Mouse (Mus musculus): ENCODE measurements around the gene Grm8.

The Grm8 gene

DNA sequence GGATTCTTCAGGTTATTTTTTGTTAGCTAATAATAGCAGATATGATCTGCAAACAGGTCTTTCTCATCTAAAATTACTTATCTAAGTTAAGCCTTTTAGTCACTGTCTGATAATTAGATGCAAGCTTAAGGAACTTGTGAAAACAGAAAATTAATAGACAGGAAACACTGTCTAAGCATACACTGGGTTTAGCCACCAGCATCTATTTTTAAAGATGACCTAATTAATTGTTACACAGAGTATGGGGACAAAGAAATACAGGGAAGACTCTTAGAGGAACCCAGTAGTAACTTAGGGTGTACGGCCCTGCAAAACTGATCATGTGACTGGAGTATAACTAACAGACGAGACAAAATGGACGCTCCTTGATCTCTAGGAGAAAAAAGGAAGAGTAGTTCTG, 92.6 kb downstream of the Grm8 start:
- DNase-seq (ENCODE audit: low read depth, low spot score) = no peak

DNA sequence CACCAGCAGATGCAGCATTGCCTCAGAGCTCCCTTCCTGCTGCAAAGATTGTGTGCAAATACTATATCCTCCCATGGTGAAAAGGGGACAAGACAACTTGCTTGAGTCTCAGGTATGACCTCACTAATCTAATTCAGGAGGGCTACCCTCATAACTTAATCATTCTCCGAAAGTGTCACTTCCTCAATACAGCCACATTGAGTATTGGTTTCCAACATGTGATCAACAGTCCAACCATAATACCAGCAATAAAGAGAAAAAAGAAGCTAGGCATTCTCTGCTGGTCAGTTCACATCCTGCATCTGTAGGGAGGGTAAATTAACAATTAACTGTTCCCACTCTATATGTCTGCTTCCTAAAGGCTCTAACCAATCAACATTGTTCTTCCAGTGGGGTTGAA, 94.2 kb downstream of the Grm8 start:
- no peak for DNase-seq (ENCODE audit: low read depth, low spot score)

GRCm38 (mm10) chr6:28032006-28032405, 103.0 kb downstream of the Grm8 start:
- DNase-seq (ENCODE audit: low read depth, low spot score) = no peak

DNA sequence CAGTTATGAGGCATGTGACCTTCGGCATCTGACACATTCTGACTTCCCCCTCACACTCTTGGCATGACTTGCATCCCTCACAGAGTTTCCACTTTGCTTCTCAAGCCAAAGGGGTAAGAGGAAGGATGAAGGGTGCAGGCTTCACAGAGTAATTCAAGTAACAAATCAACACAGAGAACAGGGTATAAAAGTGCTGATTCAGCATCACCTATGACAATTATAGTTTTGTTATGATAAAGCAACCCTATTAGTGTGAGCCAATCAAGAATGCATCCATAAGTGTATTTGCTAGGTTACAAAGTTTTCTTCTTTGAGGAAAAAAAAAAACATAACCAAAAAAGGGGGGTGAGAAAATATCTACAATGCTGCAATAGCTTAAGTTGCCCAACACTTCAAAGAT, 117.3 kb downstream of the Grm8 start:
- no peak for DNase-seq (ENCODE audit: low read depth, low spot score)

DNA sequence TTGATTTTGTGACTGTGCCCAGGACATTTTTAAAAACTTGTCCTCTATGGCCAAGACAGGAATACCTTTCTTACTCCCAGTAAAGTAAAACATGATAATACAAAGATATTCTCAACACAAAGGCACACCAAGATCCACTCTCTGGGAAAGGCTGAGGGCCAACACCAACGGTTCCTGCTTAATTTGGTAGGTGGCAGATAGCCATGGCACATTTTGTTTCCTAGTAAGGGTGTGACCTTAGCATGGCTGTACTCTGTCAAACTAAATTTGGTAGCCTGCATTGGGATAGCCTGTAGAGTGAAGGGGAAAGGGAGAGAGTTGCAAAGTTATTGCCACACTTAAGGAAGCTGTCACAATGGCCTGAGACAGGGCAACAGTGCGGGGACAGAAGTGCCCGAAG, 128.0 kb downstream of the Grm8 start:
- DNase-seq (ENCODE audit: low read depth, low spot score) = no peak

GRCm38 (mm10) chr6:27997250-27997649, 137.7 kb downstream of the Grm8 start:
- DNase-seq (ENCODE audit: low read depth, low spot score) = no peak

DNA sequence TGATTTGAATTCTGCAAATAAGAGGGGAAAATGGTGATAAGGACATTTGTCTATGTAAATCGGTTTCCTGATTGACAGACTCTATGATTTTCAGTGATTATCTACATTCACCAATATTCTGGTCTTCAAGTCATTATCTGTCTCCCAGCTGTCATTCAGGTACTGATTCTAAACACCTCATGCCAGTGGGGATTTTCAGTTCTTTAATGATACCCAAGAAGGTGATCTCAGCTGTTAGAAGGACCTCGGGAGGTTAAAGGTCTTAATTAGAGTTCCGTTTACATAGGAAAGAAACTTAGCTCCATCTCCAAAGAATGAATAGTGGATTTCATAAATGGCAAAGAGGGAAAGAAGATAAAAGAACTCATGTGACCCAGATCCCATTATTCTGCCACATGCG, 143.7 kb downstream of the Grm8 start:
- no peak for DNase-seq (ENCODE audit: low read depth, low spot score)

GRCm38 (mm10) chr6:27982598-27982997, 152.4 kb downstream of the Grm8 start:
- DNase-seq (ENCODE audit: low read depth, low spot score) = no peak

- DNase-seq (ENCODE audit: low read depth, low spot score) = no peak
Measured at GRCm38 (mm10) chr6:27982021-27982420, 153.0 kb downstream of the Grm8 start.

DNA sequence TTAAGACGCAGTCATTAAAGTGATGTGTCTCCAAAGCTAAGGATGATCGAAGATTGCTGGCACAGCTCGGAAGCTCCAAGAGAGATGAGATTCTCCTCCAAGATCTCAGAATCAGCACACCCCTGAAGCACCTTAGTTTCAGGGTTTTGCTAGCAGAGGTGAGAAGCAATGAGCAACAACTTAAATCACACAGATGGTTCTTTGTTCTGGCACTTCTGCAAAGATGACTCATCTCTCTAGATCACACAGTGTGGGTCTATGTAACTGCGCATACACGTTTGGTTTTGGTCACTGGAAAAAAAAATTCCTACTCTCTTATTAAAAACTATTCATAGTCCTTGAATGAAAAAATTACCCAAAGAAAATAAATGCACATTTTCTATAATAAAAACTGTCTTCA, 157.6 kb downstream of the Grm8 start:
- DNase-seq (ENCODE audit: low read depth, low spot score) = no peak

- no peak for DNase-seq (ENCODE audit: low read depth, low spot score)
Measured at GRCm38 (mm10) chr6:27968859-27969258, 166.1 kb downstream of the Grm8 start.

- DNase-seq (ENCODE audit: low read depth, low spot score) = no peak
Measured at GRCm38 (mm10) chr6:27967037-27967436, 167.9 kb downstream of the Grm8 start.

GRCm38 (mm10) chr6:27965237-27965636, 169.7 kb downstream of the Grm8 start:
- no peak for DNase-seq (ENCODE audit: low read depth, low spot score)

DNA sequence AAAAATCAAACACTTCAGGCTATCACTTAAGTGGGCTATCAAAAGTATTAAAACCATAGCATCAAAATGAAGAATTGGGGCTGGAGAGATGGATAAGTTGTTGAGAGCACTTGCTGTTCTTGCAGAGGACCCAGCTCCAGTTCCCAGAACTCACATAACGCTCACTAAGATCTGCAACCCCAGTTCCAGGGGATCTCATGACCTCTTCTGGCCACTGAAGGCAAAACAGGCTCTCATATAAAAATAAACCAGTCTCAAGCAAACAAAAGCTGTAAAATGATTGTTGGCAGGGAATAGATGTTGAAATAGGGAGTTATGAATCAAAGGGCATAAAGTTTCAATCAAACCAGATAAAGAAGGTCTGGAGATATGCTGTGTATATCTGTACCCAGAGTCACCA, 171.1 kb downstream of the Grm8 start:
- DNase-seq (ENCODE audit: low read depth, low spot score) = no peak

GRCm38 (mm10) chr6:27956278-27956857, 178.6 kb downstream of the Grm8 start:
- no peak for DNase-seq (ENCODE audit: low read depth, low spot score)

DNA sequence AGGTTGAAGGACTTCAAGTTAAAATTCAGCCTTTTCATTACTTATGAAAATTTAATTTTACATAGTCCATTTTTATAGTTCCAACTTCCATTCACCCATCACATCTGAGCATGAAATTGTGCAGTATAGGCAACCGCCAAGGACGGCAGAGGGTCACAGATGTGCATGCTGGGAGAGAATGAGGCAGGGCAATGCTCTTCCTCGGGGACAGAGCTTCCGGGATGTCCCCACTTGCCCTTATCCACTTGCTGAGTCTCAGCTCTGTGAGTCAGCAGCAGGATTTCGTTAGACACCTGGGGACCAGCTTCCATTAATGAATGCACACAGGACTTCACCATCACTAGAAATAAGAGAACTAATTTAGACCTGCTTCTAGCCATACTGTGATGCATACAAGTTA, 183.5 kb downstream of the Grm8 start:
- DNase-seq (ENCODE audit: low read depth, low spot score) = no peak

DNA sequence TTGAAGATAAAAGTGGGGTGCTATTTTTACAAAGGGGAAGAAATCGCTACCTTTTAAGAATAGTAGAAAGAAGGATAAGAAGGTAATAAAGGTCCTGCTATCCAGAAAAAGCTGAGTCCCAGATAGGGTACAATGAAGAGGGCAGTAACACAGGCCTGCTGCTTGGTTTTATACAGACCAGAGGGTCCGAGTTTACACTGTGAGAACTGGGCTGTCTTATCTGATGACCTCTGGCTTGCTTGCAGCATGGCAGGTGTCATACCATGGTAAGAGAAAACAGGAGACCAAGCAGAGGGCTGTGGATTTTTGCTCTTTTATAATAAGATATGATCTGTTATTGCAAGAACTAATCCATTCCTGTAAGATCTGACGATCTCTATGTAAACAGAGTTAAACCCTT, 206.9 kb downstream of the Grm8 start:
- DNase-seq (ENCODE audit: low read depth, low spot score) = no peak

DNA sequence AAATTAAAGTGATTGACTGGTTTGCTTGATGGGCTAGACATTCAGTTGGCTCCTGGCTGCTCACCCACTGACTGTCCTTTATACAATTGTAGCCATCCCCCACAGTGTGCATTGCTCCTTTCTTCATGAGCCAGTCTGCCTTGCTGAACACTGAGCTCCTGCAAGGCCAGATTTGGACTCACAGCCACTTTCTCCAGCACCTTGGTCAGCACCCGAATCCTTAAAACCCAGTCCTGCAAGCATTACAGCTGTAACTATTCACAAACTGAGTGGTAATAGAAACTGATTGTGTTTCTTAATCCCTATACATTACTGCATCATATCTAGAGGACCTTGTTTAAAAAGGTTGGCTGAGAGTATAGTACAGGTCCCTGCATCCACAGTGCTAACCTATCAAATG, 221.7 kb downstream of the Grm8 start:
- DNase-seq (ENCODE audit: low read depth, low spot score) = no peak

DNA sequence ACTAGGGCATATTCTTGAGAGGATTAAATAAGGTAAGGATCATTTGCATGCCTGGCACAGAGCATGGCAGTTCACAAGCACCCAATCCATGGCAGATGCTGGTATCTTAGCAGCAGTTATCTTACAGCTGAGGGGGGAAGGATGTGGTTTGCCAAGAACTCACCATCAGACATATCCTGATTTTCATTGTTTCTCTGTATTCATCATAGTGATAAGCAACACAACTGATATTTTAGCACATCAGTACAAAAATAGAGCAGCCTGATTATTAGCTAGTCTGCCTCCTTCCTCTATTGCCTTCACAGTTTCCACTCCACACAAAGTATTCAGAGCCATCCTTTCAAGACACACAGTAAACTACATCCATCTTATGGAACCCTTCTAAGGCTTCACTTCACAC, 230.6 kb downstream of the Grm8 start:
- DNase-seq (ENCODE audit: low read depth, low spot score) = no peak

DNA sequence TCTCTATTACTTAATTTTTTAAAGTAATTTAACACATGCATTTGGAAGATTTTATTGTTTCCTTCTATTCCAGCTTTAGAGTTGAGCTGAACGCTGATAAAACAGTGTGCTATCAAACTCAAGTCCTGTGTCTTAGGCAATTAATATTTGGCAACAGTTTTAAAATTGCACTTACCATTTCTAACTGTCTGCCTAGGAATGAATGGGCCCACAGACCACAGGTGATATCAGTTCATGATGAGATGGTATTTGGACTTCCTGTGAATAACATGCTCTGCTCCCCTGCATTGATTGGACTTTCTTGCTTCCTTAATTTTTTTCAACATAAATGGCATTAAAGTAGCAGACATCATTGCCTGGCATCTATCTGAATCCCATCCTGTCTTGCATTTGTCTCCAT, 232.8 kb downstream of the Grm8 start:
- no peak for DNase-seq (ENCODE audit: low read depth, low spot score)

- no peak for DNase-seq (ENCODE audit: low read depth, low spot score)
Measured at GRCm38 (mm10) chr6:27901396-27901795, 233.6 kb downstream of the Grm8 start.

DNA sequence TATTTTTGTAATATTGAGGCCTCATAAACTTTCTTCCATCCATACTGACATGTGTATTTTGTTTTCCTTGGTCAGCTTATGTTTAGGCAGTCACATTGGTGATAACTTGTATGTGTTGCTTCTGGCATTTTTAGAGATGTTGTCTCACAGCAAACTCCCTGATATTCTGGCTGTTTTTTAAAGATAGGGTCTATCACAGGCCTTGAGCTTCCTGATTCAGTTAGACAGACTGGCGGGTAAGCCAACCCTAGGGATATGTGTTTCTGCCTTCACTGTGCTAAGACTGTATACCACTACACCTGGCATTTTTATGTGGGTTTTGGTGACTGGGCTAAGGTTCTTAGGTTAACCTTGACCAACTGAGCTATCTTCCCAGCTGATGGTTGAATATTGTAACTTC, 239.8 kb downstream of the Grm8 start:
- DNase-seq (ENCODE audit: low read depth, low spot score) = no peak

GRCm38 (mm10) chr6:27892886-27893285, 242.1 kb downstream of the Grm8 start:
- no peak for DNase-seq (ENCODE audit: low read depth, low spot score)

DNA sequence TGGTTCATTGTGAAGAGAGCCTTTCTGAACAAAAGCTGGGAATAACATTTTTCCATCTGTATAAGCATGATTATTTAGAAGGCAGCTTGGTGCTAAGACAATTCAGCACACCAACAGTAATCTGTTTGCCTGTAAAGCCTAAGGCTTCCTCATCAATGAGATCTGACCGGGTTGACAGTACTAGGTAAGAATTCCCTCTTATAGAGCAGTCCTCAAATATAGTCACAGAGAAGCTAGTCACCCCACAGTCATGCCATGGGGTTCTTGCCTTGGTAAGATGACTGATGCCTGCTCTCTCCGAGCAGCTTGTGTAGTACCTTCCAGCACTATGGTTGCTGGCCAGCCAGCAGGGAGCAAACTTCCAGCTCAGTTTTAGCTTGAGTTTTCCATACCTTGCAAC, 246.6 kb downstream of the Grm8 start:
- DNase-seq (ENCODE audit: low read depth, low spot score) = no peak

All from retina, adult 2 months (tissue).